ENCODE assay signal across 22 mouse cellular contexts in genomic region chr7:142630691-142631090, GRCm38 (mm10). TPM values are rescaled to one million over a fixed set of nuclear protein-coding genes. Genes with fewer than 3 reads are reported as not detected.
A peak's percentile ranks its signal among the peaks of the same experiment; 100 is the strongest.
DNase-seq lines count a peak whose midpoint lies in the region; ATAC-seq and TF ChIP-seq lines count a peak whose summit lies in the region.
"Had no signal": no experiment of that assay in that cellular context is flagged by ENCODE, and none has a peak within 500 bp of the region (broad histone marks: within the 10 kb centered on the region; RNA-seq: fewer than 3 reads in every experiment).

No protein-coding gene starts in this region.

- H3K9me3 ChIP-seq in forebrain, embryonic 14.5 days (replicated peaks; ENCODE audit: control insufficient read depth, low read length) = no peaks in the 10 kb centered on the region
- H3K9me3 ChIP-seq in forebrain, embryonic 16.5 days (ENCODE audit: control insufficient read depth, low read length) = no peaks in the 10 kb centered on the region
- H3K9me3 ChIP-seq: forebrain, embryonic 13.5 days; heart, embryonic 12.5 days; limb, embryonic 15.5 days; lung, embryonic 15.5 days had no signal

- H3K36me3 ChIP-seq in forebrain, embryonic 14.5 days (ENCODE audit: control insufficient read depth, insufficient read depth, low read length) = no peaks in the 10 kb centered on the region
- no peaks in the 10 kb centered on the region for H3K36me3 ChIP-seq in forebrain, embryonic 16.5 days (ENCODE audit: control insufficient read depth, insufficient read depth)
- H3K36me3 ChIP-seq in heart, adult 2 months (ENCODE audit: control insufficient read depth, insufficient read depth, low read length) = no peaks in the 10 kb centered on the region
- H3K36me3 ChIP-seq: heart, embryonic 12.5 days; limb, embryonic 15.5 days; lung, embryonic 15.5 days had no signal

- H3K27ac ChIP-seq in forebrain, embryonic 14.5 days (ENCODE audit: low read depth, low read length) = no peak overlapping the region
- no peak overlapping the region for H3K27ac ChIP-seq in forebrain, embryonic 16.5 days (ENCODE audit: low read length)
- H3K27ac ChIP-seq in heart, adult 2 months = no peak overlapping the region
- H3K27ac ChIP-seq: forebrain, embryonic 13.5 days; layer of hippocampus, adult 2 months; limb, embryonic 15.5 days; lung, embryonic 15.5 days had no signal

- WGBS in forebrain, embryonic 14.5 days = 77% methylated on average over 10 of the region's 10 CpGs
- WGBS in forebrain, embryonic 16.5 days = 68% methylated on average over 10 of the region's 10 CpGs
- 60% methylated on average over 10 of the region's 10 CpGs for WGBS in heart, adult 2 months

- no peak overlapping the region for H3K4me3 ChIP-seq in forebrain, embryonic 14.5 days (ENCODE audit: low read depth, low read length)
- no peak overlapping the region for H3K4me3 ChIP-seq in forebrain, embryonic 16.5 days (replicated peaks; ENCODE audit: low read length)
- H3K4me3 ChIP-seq in heart, adult 2 months = no peak overlapping the region
- H3K4me3 ChIP-seq: forebrain, embryonic 13.5 days; heart, embryonic 12.5 days; layer of hippocampus, adult 2 months; limb, embryonic 15.5 days; lung, embryonic 15.5 days had no signal

- intact Hi-C loops in heart, adult 2 months (cut with DNase I) = no loop called here

- H3K4me2 ChIP-seq in forebrain, embryonic 14.5 days (ENCODE audit: low read length) = no peak overlapping the region
- H3K4me2 ChIP-seq in forebrain, embryonic 16.5 days (ENCODE audit: low read length) = no peak overlapping the region
- H3K4me2 ChIP-seq: forebrain, embryonic 13.5 days; heart, embryonic 12.5 days; limb, embryonic 15.5 days; lung, embryonic 15.5 days had no signal

- H3K79me2 ChIP-seq in heart, adult 2 months (replicated peaks; ENCODE audit: control insufficient read depth, insufficient read depth, low read length) = no peaks in the 10 kb centered on the region

- H3K9ac ChIP-seq in forebrain, embryonic 14.5 days (ENCODE audit: low read length) = no peak overlapping the region
- no peak overlapping the region for H3K9ac ChIP-seq in forebrain, embryonic 16.5 days (replicated peaks; ENCODE audit: low read depth, low read length)
- H3K9ac ChIP-seq in heart, adult 2 months (ENCODE audit: low read depth, low read length) = no peak overlapping the region
- H3K9ac ChIP-seq: forebrain, embryonic 13.5 days; heart, embryonic 12.5 days; limb, embryonic 15.5 days; lung, embryonic 15.5 days had no signal

- H3K4me1 ChIP-seq in forebrain, embryonic 14.5 days (ENCODE audit: control insufficient read depth, insufficient read depth, low read length) = no peaks in the 10 kb centered on the region
- H3K4me1 ChIP-seq in forebrain, embryonic 16.5 days (replicated peaks; ENCODE audit: control insufficient read depth, insufficient read depth, low read length) = no peaks in the 10 kb centered on the region
- peaks cover 4% of the 10 kb centered on the region for H3K4me1 ChIP-seq in heart, adult 2 months (ENCODE audit: control insufficient read depth, insufficient read depth, low read length)
- H3K4me1 ChIP-seq: forebrain, embryonic 13.5 days; heart, embryonic 12.5 days; limb, embryonic 15.5 days; lung, embryonic 15.5 days had no signal

- H3K27me3 ChIP-seq in forebrain, embryonic 14.5 days (replicated peaks; ENCODE audit: control insufficient read depth, insufficient read depth, low read length) = no peaks in the 10 kb centered on the region
- no peaks in the 10 kb centered on the region for H3K27me3 ChIP-seq in forebrain, embryonic 16.5 days (replicated peaks; ENCODE audit: control insufficient read depth, insufficient read depth, low read length)
- no peaks in the 10 kb centered on the region for H3K27me3 ChIP-seq in heart, adult 2 months (ENCODE audit: control insufficient read depth, insufficient read depth, low read length)
- H3K27me3 ChIP-seq: forebrain, embryonic 13.5 days; heart, embryonic 12.5 days; limb, embryonic 15.5 days; lung, embryonic 15.5 days had no signal

- no peak for ATAC-seq in forebrain, embryonic 14.5 days
- ATAC-seq in forebrain, embryonic 16.5 days = no peak
- ATAC-seq: forebrain, embryonic 13.5 days; inflammation-experienced regulatory T-cells, adult 6 months; midbrain, embryonic 16.5 days had no signal

- no peak for TF ChIP-seq CTCF in heart, adult 2 months (IDR thresholded peaks at IDR 0.05)

- peak; percentile 20 for DNase-seq in forebrain, embryonic 14.5 days (ENCODE audit: low spot score)
- DNase-seq in urinary bladder, postnatal 14 days (ENCODE audit: low spot score) = peak; percentile 20
- no peak for DNase-seq in urinary bladder, postnatal 10 days (ENCODE audit: low spot score)
- peak; percentile 84 for DNase-seq in cerebellum, adult 9-10 months
- no peak for DNase-seq in frontal cortex, postnatal 14 days (ENCODE audit: low spot score in 2 of 2)
- DNase-seq in heart, adult 9 months (ENCODE audit: low spot score in 2 of 2) = no peak
- DNase-seq in heart, adult 2 months = no peak
- DNase-seq: heart, postnatal 4 days; right cerebral cortex, postnatal 14 days had no signal

- TF ChIP-seq POLR2A in heart, adult 2 months (IDR thresholded peaks at IDR 0.05; ENCODE audit: insufficient read depth, low read depth, low read length) = no peak

- no peak for TF ChIP-seq EP300 in heart, adult 2 months (IDR thresholded peaks at IDR 0.05; ENCODE audit: insufficient read depth, low read depth, low read length)

RNA-seq across cellular contexts. Expression of gene Igf2, which starts 35.9 kb away (rescaled TPM):
- polyA plus RNA-seq in forebrain, embryonic 14.5 days (2014; fragmentation: Nextera tagmentation; extraction: Ambion mirVana) = 74.0 and 89.8 TPM in 2 replicates
- polyA plus RNA-seq in forebrain, embryonic 16.5 days (2015; fragmentation: Nextera tagmentation; extraction: Ambion mirVana) = 64.3 and 95.2 TPM in 2 replicates
- 10 to 100 TPM; 60.0 to 75.2 TPM for total RNA-seq in heart, adult 2 months (2021)
- 64.5 and 80.0 TPM in 2 replicates for polyA plus RNA-seq in heart, adult 2 months (2012; rRNA removed)
- total RNA-seq: common myeloid progenitor, adult 5-6 weeks; megakaryocyte, adult 5-6 weeks had no signal

RNA-seq across cellular contexts. Expression of gene Gm49394, which starts 39.1 kb away (rescaled TPM):
- polyA plus RNA-seq in forebrain, embryonic 14.5 days (2014; fragmentation: Nextera tagmentation; extraction: Ambion mirVana) = not detected in 2 replicates
- polyA plus RNA-seq in forebrain, embryonic 16.5 days (2015; fragmentation: Nextera tagmentation; extraction: Ambion mirVana) = not detected in 2 replicates
- not detected for total RNA-seq in heart, adult 2 months (2021)
- not detected in 2 replicates for polyA plus RNA-seq in heart, adult 2 months (2012; rRNA removed)
- total RNA-seq: common myeloid progenitor, adult 5-6 weeks; gastrocnemius, adult 8-10 months; layer of hippocampus, adult 2 months; left cerebral cortex, adult 8-10 months; megakaryocyte, adult 5-6 weeks had no signal
- polyA plus RNA-seq: inflammation-experienced regulatory T-cells, adult 6 months; midbrain, embryonic 16.5 days; neural tube, embryonic 11.5 days had no signal

Comparison
In these comparisons a context has a peak if more than half of its experiments do, and no peak if none do; other contexts are left out.
1. DNase-seq: peak in forebrain, embryonic 14.5 days (single experiment), urinary bladder, postnatal 14 days (single experiment) and cerebellum, adult 9-10 months (single experiment); none in urinary bladder, postnatal 10 days (single experiment), frontal cortex, postnatal 14 days (0 of 2), heart, adult 9 months (0 of 2) and heart, adult 2 months (0 of 2).